Mouse (Mus musculus) layer of hippocampus, postnatal 36 days (tissue): Measurements from ENCODE around the gene Kif16b. TPM values are rescaled to one million over a fixed set of nuclear protein-coding genes. Genes with fewer than 3 reads are reported as not detected.

ENCODE experiments used
- DNase-seq, 2 experiments: peaks; one replicate each; pipeline ENCODE4 v3.0.0; 2022
- total RNA-seq, 2 experiments: library from RNA; stranded (reverse); gene quantifications; 2 replicates each; pipeline ENCODE4 v1.2.3; 2021

The Kif16b gene
- total RNA-seq, 2 experiments from 2014 or later: 9.7 to 10.9 TPM

- DNase-seq: peak in 1 of 2 experiments; percentile 47
These were observed 253.3 kb downstream of the Kif16b start for GRCm38 (mm10) chr2:142648023-142648453.

DNA sequence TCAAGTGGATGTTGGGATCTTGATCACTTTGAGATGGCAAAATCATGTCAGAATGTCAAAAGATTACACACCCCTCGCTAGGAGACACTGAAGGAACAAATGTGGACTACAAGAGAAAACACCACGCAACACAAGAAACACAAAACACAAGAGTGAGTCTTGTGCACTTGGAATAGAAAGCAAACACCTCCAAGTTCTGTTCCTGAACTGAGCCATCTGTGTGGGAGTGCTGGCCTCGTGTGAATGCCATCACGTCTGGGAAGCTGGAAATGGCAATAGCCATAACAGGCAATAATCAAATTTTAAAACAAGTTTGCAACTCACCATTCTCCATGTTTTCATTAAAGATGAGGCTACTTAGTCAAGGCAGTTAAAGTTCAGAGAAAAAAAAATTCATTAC lies 254.5 kb downstream of the Kif16b start:
- DNase-seq: no peak

- DNase-seq: no peak
These were observed 259.6 kb downstream of the Kif16b start for GRCm38 (mm10) chr2:142641766-142642165.

- DNase-seq: no peak
These were observed 265.6 kb downstream of the Kif16b start for GRCm38 (mm10) chr2:142635606-142636304.

GRCm38 (mm10) chr2:142633996-142634559 lies 267.3 kb downstream of the Kif16b start:
- DNase-seq: no peak

GRCm38 (mm10) chr2:142629523-142630312 lies 271.6 kb downstream of the Kif16b start:
- DNase-seq: no peak

DNA sequence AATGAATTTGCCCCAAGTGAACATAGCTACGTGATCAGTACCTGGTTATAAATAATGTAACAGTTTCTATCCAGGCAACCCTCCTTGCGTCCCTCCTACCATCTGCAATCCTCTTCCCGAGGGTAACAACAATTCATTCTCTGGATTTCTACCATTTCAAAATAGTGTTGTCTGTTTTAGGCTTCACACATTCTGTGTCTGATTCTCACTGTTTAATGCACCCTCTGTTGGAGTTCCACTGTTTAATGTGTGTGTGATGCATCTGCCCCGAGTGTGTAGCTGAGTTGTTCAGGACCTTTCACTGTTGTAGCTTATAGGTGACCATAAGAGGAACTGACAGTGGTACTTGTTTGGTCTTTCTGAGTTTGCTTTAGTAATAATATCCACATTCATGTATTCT lies 275.6 kb downstream of the Kif16b start:
- DNase-seq: no peak

DNA sequence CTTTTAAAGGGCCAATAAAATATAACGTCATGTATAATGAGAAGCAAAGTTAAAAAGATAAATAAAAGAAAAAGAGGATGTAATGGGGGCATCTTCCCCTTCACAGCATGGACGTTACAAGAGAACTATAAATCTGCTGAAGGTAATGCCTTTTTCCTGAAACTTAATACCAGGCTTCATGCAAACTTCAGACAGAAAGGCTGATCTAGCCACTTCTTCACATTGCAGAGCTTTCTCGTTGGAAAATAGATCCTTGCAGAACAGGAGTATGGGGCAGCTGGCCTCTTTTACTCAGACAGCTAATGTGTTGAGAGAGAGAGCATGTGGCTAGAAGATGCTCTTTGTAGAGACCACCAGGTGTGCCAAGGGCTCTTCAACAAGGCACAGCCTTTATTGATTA lies 276.2 kb downstream of the Kif16b start:
- DNase-seq: no peak

DNA sequence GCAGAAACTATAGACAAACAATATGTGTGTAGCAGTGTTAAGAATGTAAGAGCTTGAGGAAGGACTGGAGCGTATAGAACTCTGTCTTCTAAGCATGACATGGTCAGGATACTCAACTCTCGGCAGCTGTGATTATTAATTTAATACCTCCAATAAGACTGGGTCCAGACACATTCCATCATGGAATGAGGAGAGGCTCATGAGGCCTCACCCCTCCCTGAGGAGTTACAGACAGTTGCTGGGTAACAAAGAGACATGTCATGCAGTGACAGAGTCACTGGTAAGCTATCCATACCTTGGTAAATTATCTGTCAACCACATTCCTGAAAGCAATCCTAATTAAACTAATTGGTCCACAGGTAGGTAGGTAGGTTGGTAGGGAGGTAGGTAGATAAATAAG lies 277.1 kb downstream of the Kif16b start:
- DNase-seq: no peak

DNA sequence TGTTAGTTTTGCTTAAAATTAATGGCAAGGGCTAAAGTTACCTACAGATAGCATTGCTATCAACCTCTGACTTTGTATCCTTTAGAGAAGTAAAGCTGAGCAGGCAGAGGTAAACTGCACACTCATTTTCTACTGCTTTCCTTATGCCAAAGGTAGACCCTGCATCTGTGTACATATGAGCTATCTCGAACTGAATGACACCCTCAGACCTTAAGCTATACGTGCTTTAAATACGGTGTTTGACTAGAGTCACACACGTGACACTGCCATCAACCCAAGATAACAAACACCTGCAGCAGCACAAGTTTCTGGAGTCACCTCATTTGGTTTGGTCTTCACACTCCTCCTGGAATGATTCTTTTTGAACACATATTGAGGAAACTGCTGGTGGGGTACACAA lies 280.2 kb downstream of the Kif16b start:
- DNase-seq: no peak

GRCm38 (mm10) chr2:142619926-142620325 lies 281.4 kb downstream of the Kif16b start:
- no peak for DNase-seq

- no peak for DNase-seq
These were observed 286.8 kb downstream of the Kif16b start for GRCm38 (mm10) chr2:142614535-142614934.

DNA sequence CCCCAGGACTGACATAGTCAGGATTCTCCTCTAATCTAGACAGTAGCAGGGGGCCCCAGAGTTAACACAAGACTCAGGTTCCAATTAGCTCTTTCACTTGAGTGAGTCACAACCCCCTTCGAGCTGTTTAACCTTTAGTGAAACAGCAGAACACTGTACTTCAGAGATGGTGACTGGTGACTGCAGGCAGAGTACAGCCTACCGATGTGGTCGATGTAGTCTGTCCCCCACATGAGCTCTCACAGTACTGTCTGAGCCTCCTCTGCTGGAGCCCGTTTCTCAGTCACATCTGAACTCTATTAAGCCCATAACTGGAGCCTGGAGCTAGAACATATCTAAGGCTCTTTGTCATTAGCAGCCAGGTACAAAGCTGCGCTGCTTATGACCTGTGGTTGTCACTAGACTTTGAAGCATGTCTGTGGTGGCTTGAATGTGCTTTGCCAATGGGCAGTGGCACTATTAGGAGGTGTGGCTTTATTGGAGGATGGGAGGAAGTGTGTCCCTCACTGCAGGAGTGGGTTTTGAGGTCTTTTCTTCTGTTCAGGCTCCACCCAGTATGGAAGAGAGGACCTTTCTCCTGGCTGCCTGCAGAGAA lies 288.9 kb downstream of the Kif16b start:
- no peak for DNase-seq

- DNase-seq: peak; percentile 71 to 73
These were observed 290.2 kb downstream of the Kif16b start for GRCm38 (mm10) chr2:142611113-142611512.

- no peak for DNase-seq
These were observed 291.1 kb downstream of the Kif16b start for GRCm38 (mm10) chr2:142610206-142610605.

- peak; percentile 47 to 51 for DNase-seq
These were observed 292.6 kb downstream of the Kif16b start for GRCm38 (mm10) chr2:142608778-142609177.

GRCm38 (mm10) chr2:142604762-142605161 lies 296.6 kb downstream of the Kif16b start:
- DNase-seq: no peak

GRCm38 (mm10) chr2:142603210-142603609 lies 298.1 kb downstream of the Kif16b start:
- no peak for DNase-seq

- DNase-seq: no peak
These were observed 302.1 kb downstream of the Kif16b start for GRCm38 (mm10) chr2:142599235-142599634.

DNA sequence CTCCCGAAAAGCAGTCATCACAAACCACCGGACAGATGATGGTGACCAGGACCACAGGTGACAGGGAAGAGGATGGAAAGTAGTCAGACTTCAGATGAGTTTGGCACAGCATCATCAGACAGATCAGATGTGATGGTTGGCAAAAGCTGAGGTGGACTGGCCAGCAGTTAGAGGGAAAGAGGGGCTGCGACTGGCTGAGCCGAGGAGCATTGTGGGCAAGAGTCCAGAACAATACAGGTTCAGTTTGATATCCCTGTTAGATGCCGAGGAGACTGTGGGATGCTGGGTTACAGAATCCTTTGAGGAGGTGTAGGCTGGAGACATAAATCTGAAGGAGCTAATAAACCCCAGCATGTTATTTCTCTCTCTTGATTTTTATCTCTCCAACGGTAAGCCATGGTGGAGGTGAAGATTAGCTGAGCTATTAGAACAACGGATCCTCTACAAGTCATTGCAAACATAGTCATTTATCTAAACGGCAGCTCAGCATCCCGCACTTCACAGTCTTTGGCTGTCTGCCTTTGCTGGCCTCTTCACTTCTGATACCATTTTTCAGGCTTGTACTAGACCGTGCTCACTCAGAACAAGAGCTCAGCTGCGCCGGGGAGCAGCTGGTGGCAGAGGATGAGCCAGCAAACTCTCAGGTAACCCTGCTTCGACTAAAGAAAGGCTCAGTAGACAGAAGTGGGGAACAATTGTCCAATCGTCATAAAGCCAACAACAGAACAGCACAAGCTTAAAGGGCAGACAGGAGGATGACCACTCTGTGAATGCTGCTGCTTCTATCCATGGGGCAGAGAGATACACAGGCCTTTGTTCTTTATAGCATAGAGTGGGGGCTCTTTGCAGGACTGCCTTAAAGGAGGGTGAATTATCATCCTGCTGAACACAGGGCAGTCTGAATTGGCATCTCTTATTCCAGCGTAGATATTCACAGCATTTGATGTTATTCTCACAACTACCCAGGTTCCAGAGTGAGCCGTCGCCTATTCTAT lies 304.9 kb downstream of the Kif16b start:
- DNase-seq: no peak

GRCm38 (mm10) chr2:142590938-142591337 lies 310.4 kb downstream of the Kif16b start:
- DNase-seq: no peak

GRCm38 (mm10) chr2:142590284-142590724 lies 311.0 kb downstream of the Kif16b start:
- no peak for DNase-seq
